Mouse (Mus musculus) spleen, postnatal 36 days (tissue): Measurements from ENCODE around the gene Mrpl9.

Source experiments
- DNase-seq, 2 experiments: peaks; one replicate each; pipeline ENCODE4 v3.0.0; 2022; ENCODE audit warnings: low spot score in 2 of 2, mixed read lengths in 1 of 2

The Mrpl9 gene

DNA sequence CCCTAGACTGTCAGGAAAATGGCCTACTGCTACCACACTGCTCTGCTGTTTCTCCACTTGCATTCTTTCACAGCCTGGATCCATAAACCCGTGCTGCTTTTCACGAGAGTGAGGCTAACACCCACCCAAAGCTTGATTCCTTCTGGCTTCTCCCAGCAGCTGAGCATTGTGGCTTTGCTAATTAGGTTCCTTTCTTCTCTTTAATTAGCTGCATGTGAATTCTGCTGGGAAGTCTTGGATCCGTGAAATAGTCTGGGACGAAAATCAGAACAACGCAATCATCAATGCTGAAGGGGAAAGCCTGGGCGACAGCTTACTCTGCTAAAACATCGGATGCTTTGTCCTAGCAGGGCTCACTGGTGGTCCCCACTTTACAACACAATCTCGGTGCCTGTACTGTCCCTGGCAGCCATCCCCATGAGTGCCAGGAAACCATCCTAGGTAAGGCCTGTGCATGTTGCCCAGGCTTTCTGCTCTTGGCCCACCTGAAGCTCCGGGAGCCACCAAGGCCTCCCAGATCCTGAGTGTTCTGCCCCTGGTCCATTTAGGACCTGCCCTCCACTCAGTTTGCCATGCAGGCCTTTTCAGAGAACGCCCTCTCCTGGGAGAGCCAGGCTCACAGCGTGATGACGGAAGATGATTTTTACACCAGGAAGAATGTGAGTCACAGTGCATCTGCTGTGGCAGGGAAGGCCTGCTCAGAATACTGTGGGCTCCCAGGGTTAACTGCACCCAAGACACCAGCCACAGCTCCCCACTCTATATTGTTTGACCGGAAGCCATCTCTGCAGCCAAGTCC is 22.7 kb downstream of the Mrpl9 start:
- no peak for DNase-seq

DNA sequence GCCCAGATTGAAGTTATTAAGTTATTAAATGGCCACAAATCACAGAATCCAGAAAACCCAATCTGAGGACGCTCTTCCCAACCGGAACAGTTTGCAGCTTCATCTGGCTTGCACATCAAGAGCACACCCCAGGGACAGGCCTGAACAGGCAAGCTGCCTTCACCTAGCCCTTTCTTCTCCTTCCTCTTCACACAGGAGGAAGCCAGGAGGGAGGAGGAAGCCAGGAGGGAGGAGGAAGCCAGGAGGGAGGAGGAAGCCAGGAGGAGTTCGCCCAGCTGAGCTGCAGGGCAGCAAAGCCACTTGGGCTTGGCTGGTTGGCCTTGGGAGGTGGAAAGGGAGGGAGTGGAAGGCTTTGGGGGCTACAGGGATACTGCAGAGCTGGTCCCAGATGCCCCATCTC is 25.8 kb downstream of the Mrpl9 start:
- DNase-seq: no peak

DNA sequence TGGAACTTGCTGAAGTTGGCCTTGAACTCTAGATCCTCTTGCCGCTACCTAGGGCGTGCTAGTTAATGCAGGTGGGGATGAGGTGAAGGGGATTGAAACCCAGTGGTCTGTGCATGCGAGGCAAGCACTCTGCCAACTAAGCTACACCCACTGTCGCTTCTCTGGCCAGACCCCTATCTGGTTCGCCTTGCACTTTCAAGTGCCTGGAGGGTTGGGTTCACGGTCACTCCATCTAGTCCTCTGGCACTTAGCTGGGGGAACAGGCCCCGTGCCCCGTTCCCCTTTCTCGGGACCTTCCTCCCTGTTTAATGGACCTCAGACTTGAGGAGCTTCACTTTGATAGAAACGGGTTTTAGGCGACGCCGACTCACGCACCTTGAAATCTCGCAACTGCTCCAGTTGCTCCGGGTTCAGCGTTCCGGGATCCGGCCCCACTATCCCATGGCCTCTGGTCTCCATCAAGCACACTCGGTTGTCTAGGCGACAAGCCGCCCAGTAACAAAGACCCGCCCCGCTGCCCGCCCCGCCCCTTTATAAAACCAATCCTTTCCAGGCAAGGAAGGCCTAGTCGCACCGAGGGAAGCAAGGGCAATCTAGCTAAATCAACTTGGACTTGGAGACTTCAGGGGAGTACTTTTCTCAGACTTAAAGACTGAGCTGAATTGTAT is 29.5 kb downstream of the Mrpl9 start:
- no peak for DNase-seq

DNA sequence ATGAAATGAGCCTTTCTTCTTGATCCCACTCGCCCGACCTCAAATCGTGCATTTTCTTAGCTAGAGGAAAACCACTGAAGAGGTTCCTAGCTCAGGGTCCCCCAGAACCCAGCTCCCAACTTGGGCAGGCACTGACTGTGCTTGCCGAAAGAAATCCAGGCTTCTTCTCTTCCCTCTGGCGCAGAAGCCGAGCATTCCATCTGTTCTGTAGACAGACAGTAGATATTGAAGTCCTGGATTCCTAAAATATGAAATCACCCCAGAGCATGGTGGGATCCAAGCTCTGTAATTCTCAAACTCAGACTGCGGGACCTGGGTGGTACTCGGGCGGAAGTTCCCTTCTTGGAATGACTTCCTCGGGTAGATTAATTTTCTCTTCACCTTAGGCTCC is 30.0 kb downstream of the Mrpl9 start:
- DNase-seq: no peak

DNA sequence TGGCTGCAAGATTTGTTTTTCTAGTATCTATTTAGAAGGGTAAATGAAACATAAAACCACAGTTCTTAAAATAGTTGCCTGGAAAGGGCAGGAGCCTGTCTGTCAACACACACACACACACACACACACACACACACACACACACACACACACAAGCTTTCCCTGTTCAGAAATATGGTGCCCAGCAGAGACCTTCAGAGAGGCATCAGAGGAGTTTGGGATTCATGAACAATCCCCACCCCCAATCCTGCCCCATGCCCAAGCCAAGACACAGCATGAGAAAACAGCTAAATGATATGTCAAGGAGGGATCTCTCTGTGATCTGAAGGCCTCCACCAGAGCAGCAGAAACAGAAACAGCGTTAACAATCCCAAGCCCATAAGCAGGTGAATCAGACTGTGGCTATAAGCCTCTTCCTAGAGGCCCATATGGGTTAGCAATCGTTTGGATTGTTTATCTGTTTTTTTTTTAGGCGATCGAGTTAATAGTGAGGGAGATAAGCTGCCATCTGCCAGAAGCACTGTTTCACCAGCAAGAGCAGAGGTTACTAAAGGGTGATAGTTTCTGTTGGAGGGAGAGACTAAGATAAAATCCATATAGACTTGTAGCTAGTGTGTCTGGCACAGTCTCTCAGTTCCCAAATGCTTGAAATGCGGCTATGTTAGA is 30.6 kb downstream of the Mrpl9 start:
- no peak for DNase-seq

DNA sequence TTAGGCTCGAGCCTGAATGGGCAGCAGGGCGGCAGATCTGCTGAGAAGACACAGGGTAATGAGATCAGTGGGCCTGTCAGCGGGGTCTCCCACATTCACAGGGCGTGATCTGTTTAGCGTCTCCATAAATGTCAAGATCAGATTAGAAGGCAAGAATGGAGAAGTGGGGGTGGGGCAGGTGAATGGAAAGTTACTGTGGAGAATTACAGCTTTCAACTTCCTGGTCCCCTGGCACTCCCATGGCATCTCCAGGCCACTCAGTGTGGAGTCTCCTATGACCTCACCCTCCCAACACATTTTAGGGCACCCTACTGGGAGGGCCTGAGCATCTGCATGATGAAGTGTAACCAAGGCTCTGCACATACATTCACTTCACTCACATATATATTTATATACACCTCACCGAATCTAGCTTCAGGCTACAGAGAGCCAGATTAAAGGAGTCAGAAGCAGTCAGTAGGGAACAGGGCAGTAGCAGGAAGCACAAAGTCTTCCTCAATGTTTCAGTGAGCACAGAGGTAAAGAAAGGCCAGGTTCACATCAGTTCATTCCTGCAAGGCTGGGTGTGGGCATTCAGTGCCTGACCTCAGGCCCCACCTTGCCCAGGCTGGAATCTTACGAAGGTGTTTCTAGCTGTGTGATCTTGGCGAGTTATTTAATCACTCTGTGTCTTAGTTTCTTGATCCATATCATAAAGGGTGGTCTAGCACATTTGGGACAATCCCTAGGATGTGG is 33.4 kb downstream of the Mrpl9 start:
- DNase-seq: no peak

DNA sequence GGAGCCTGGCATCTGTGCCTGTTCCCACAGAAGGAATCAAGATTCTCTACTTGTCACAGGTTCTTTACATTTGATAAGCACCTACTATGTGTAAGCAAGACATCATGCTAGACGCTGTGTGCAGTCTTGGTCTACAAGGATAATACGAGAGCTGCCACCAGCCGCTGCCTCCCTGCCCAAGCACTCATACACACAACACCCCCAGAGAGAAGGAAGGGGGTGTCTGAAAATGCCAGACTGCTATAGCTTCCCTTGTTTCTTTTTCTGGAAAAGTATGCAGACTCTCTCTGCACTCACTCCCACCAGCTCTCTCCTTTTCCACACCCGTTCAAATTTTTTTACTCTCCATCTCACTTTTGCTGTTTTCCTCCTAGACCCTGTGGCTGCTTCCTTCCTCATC is 34.3 kb downstream of the Mrpl9 start:
- no peak for DNase-seq

DNA sequence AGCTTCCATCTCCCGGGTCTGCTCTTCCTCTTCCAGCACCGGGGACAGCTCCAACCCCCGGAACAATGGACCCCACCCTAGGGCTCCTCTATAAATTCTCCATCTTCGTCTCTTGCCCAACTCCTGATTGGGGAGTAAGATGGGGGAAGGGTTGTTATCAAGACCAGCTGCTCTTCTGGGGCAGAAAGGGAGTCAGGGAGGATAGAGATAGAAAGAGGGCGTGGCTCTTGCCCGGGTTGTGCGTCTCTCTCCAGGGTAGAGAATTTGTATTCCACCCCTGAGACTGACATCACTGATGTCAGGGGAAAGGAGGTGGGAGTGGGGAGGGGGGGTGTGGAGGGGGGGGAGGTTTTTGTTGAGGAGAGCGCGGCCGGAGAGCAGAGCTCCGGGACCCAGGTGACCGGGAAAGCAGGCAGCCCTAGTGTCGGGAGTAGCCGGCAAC is 34.9 kb downstream of the Mrpl9 start, which contains the start of gene Celf3:
TSS of gene Celf3 (plus strand) at position 315 of the 442 bp plus-strand sequence.
- DNase-seq: no peak

DNA sequence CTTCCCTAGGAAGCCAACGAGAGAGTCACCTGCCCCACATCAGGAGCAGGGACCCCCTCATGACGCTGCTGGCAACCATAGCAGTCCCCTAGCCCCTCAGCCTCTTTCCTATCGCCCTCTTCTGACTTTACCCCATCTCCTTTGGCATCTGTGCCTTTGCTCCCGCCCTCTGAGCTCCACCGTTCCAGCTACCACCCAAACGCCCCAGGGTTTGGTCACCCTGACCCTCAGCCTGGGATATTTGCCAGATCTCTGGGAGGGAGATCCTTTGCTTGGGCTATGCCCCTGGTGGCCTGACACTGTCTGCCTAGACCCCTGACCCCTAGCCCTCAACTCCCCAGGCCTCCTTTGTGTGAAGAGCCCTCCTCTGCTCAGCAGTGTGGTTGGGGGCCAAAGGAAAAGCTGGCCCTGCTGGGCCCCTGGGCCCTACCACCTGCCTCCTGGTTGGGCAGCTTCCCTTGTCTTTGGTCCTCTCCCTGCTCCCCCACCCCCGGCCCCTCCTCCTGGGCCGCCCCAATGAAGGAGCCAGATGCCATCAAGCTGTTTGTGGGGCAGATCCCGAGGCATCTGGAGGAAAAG is 35.6 kb downstream of the Mrpl9 start:
- no peak for DNase-seq

DNA sequence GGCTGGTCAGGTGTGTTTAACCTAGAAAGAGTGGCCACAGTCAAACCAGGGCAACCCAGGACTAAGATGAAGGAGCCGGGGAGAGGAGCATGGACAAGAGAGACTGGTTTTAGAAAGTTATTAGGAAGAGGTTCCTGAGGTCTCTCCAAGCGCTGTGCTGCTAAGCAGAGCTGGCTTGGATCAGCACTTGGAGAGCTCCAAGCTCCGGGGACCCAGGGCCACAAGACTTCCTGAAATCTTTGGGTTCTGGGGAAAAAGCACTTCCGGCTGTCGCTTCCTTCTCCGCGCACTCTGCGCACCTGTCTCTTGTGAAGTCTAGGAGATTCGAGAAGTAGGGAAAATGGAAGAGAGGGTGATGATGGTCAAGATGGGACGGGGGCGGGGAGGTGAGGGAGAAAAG is 36.4 kb downstream of the Mrpl9 start:
- no peak for DNase-seq

DNA sequence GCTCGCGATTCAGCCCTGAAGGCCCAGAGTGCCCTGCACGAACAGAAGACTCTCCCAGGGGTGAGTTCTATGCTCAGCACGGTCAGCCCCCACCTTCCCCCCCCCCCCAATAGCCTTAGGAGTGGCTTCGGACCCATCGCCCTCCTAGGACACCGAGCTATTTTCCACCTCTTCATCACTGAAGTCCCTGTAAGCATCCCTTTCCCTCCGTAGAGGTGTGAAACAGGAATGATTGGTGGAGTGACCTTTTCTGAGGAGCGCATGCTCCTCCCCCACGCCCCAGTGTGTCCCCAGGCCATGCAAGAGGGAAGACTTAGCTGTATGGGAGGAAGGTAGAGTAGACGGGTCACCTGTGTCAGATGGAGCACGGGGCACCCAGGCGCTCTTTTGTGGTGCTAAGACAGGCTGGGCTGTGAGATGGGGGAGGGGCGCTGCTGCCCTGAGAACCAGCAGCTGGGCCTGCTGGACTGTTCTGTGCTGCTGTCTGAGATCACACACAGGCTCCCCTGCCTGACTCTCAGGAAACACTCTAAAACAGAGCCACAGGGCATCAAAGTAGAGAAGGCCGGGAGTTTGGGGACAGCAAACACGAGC is 37.3 kb downstream of the Mrpl9 start, which contains the start of gene Riiad1:
TSS of gene Riiad1 (minus strand) at position 51 of the 594 bp plus-strand sequence.
- DNase-seq: no peak

DNA sequence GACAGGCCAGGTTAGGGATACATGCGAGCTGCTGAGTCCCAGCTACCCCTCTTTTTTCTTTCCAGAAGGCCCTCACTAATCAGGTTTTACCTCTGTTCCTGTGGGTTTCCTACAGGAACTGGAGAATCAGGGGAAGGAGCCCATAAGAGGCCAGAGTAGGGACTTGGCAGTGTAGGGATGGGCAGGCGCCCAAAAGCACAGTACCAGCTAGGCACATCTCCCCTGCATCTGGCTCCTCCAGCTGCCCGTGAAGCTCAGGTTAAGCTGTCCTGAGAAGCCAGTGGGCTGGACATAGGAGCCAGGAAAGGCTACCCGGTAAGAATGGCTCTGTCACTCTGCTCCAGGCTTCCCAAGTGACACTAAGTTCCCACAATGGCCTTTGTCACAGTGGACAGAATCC is 38.3 kb downstream of the Mrpl9 start:
- DNase-seq: no peak

DNA sequence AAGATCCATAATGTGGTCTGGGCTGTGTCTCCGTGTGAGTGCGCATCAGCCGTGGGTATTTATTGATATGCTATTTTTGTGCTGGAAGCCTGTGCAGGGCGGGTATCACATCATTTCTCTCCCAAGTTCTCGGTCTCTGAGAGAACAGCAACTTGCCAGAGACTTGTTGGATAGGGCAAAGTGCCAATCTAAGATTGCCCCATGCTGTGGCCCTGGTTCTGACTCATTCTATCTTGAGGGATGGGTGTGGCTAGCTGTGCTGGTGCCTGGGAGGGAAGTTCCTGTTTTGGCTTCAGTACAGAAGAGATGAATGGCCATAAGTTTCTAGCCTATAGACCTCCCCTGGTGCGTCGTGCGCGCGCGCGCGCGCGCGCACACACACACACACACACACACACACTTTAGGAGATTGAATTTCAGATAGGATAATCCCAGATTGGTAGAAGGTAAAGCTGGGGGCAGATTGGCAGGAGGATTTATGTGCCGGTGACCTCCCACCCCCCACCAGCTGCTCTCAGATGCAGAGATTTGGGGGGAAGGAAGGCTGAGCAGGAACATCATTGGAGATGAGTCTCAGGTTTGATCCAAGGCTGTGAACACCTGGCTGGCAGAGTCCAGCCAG is 39.8 kb downstream of the Mrpl9 start:
- DNase-seq: no peak

DNA sequence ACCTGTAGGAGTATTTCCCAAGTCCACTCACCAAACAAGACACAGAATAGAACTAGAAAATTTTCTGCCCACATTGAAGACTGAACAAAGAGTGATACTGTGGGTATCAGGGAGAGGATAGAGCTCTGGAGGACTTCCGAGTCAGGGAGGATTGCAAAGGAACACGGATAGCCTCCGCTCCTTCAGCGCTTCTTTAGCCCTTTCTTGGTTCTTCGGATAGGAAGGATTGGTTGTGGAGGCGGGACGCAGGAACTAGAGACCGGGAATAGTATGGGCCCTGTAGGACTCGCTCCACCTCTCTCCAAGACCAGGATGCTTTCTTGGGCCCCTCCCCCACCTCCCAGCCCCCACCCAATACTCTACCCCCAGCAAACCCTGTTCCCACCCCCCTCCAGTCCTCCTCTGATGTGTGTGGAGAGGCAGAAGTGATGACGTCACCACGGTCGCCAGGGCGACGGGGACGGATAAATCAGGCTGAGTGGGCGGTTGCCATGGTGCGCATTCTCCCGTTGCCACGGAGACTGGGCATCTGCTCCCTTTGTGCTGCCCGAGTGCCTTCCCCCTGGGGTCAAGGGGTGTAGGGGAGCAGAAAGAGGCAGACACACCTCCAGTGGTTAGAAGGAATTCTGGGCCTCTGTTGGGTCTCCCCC is 40.8 kb downstream of the Mrpl9 start:
- no peak for DNase-seq

DNA sequence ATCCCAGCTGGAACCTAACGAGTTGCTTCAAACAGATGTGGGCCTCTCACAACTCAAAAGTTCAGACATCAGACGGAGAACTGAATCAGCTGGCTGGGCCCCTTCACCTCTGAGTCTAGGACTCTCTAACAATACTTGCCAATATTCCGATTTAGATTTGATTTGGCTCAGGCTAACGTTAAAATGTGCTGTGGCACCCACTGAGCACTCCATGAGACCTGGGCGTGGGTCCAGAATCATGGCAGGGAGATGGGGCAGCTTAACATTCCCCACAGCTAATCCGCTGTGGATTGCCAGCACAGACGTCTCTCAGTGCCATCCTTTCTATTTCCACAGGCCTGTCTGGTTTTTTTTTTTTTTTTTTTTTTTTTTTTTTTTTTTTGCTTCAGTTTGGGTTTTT is 42.8 kb downstream of the Mrpl9 start:
- DNase-seq: no peak

DNA sequence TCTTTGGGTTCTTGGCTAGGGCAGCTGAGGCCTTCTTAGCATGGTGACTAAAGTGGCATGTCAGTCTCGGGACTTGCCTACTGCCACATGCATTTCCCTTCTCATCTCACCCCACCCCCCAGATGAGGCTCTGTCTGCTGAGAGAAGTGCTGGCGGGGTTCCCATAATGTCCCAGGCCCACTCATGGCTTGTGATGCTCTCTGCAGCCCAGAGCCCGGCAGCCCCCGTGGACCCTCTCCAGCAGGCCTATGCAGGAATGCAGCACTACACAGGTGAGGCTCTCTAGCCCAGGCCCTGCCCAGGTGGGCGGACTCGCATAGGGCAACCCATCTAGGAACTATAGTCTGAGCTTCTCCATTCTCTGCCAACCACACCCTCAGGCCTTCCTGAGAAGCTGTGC is 44.5 kb downstream of the Mrpl9 start:
- DNase-seq: no peak

DNA sequence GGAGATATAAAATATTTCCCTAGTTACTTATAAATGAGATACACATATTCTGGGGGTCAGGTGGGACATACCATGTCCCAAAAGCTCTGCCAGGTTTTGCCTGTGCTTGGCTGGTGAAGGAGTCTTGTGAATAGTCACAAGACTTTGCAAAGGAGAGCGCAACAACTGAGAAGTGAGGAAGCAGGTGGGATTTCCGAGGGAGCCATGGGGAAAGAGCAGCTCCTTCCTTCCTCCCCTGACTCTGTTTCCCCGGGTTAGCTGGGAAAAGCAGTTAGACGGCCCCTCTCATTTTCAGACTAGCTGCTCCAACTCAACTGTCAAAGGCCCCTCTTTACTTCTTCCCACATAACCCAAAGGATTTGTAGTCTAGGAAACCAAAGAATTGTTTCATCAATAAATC is 54.0 kb downstream of the Mrpl9 start:
- no peak for DNase-seq
